Mouse (Mus musculus): ENCODE measurements at regions not wholly inside any gene's neighbourhood (a gene's known extent, or its start where the extent isn't known, plus 50 kb on each side); places are given as distances from the start of the nearest gene placed in this dataset.
"Not testable (repeated sequence)": the region's sequence is repeated elsewhere in the genome, so short reads cannot be mapped to it uniquely, and the experiment has no call there.

GRCm38 (mm10) chr15:90291848-90292247 lies 67.7 kb downstream of the Alg10b start:
- Histone ChIP-seq H3K27ac (no peak overlapping the region), H3K4me2 (replicated peaks) (no peak overlapping the region), H3K27me3 (ENCODE audit: control insufficient read depth, insufficient read depth, low read length) (no peaks in the 10 kb centered on the region), H3K9ac (no peak overlapping the region), H3K4me1 (replicated peaks; ENCODE audit: control insufficient read depth, insufficient read depth, low read length) (no peaks in the 10 kb centered on the region), H3K9me3 (ENCODE audit: control insufficient read depth, low read length) (no peaks in the 10 kb centered on the region), H3K36me3 (replicated peaks; ENCODE audit: control insufficient read depth, insufficient read depth) (no peaks in the 10 kb centered on the region), H3K4me3 (replicated peaks; ENCODE audit: low read length) (no peak overlapping the region)
- 38% methylated on average over 1 of the region's 1 CpGs for WGBS
- DNase-seq (ENCODE audit: low spot score) (no peak), ATAC-seq (ENCODE audit: low FRiP score) (no peak)

GRCm38 (mm10) chr15:90294353-90294922 lies 70.3 kb downstream of the Alg10b start:
- no peak overlapping the region for H3K27ac ChIP-seq
- no peak for DNase-seq (ENCODE audit: low spot score)
- no peaks in the 10 kb centered on the region for H3K36me3 ChIP-seq (replicated peaks; ENCODE audit: control insufficient read depth, insufficient read depth)
- H3K4me2 ChIP-seq (replicated peaks): no peak overlapping the region
- H3K27me3 ChIP-seq (ENCODE audit: control insufficient read depth, insufficient read depth, low read length): no peaks in the 10 kb centered on the region
- 68% methylated on average over 2 of the region's 2 CpGs for WGBS
- H3K9me3 ChIP-seq (ENCODE audit: control insufficient read depth, low read length): no peaks in the 10 kb centered on the region
- H3K4me1 ChIP-seq (replicated peaks; ENCODE audit: control insufficient read depth, insufficient read depth, low read length): no peaks in the 10 kb centered on the region
- H3K9ac ChIP-seq: no peak overlapping the region
- no peak for ATAC-seq (ENCODE audit: low FRiP score)
- H3K4me3 ChIP-seq (replicated peaks; ENCODE audit: low read length): no peak overlapping the region

GRCm38 (mm10) chr15:90298566-90298965 lies 74.5 kb downstream of the Alg10b start:
- H3K4me3 ChIP-seq (replicated peaks; ENCODE audit: low read length): no peak overlapping the region
- 60% methylated on average over 7 of the region's 7 CpGs for WGBS

GRCm38 (mm10) chr15:90303393-90303792 lies 79.3 kb downstream of the Alg10b start:
- Histone ChIP-seq H3K27me3 (ENCODE audit: control insufficient read depth, insufficient read depth, low read length) (no peaks in the 10 kb centered on the region), H3K4me3 (replicated peaks; ENCODE audit: low read length) (no peak overlapping the region), H3K36me3 (replicated peaks; ENCODE audit: control insufficient read depth, insufficient read depth) (no peaks in the 10 kb centered on the region), H3K4me2 (replicated peaks) (no peak overlapping the region), H3K4me1 (replicated peaks; ENCODE audit: control insufficient read depth, insufficient read depth, low read length) (no peaks in the 10 kb centered on the region), H3K9ac (no peak overlapping the region), H3K9me3 (ENCODE audit: control insufficient read depth, low read length) (no peaks in the 10 kb centered on the region), H3K27ac (no peak overlapping the region)
- ATAC-seq (ENCODE audit: low FRiP score) (no peak), DNase-seq (ENCODE audit: low spot score) (no peak)
- WGBS: 86% methylated on average over 1 of the region's 1 CpGs

More at GRCm38 (mm10) chr15:90298566-90298965, 74.5 kb downstream of the Alg10b start:
- DNase-seq (ENCODE audit: low spot score): no peak
- Histone ChIP-seq H3K9me3 (ENCODE audit: control insufficient read depth, low read length) (no peaks in the 10 kb centered on the region), H3K9ac (no peak overlapping the region), H3K4me2 (replicated peaks) (no peak overlapping the region), H3K36me3 (replicated peaks; ENCODE audit: control insufficient read depth, insufficient read depth) (no peaks in the 10 kb centered on the region), H3K27ac (no peak overlapping the region), H3K4me1 (replicated peaks; ENCODE audit: control insufficient read depth, insufficient read depth, low read length) (no peaks in the 10 kb centered on the region), H3K27me3 (ENCODE audit: control insufficient read depth, insufficient read depth, low read length) (no peaks in the 10 kb centered on the region)
- ATAC-seq (ENCODE audit: low FRiP score): no peak

GRCm38 (mm10) chr15:90305051-90305450 lies 80.9 kb downstream of the Alg10b start:
- no peaks in the 10 kb centered on the region for H3K27me3 ChIP-seq (ENCODE audit: control insufficient read depth, insufficient read depth, low read length)
- H3K4me1 ChIP-seq (replicated peaks; ENCODE audit: control insufficient read depth, insufficient read depth, low read length): no peaks in the 10 kb centered on the region
- H3K4me2 ChIP-seq (replicated peaks): no peak overlapping the region
- ATAC-seq (ENCODE audit: low FRiP score) (no peak), DNase-seq (ENCODE audit: low spot score) (no peak)
- no peaks in the 10 kb centered on the region for H3K36me3 ChIP-seq (replicated peaks; ENCODE audit: control insufficient read depth, insufficient read depth)
- H3K27ac ChIP-seq: no peak overlapping the region
- H3K9ac ChIP-seq: no peak overlapping the region
- H3K9me3 ChIP-seq (ENCODE audit: control insufficient read depth, low read length): no peaks in the 10 kb centered on the region
- no peak overlapping the region for H3K4me3 ChIP-seq (replicated peaks; ENCODE audit: low read length)
- WGBS: 80% methylated on average over 3 of the region's 3 CpGs

- 88% methylated on average over 3 of the region's 3 CpGs for WGBS
These were observed 82.8 kb downstream of the Alg10b start for GRCm38 (mm10) chr15:90306866-90307265.

GRCm38 (mm10) chr15:90308433-90308832 lies 84.3 kb downstream of the Alg10b start:
- ATAC-seq (ENCODE audit: low FRiP score); H3K9me3 ChIP-seq (ENCODE audit: control insufficient read depth, low read length); H3K4me3 ChIP-seq (replicated peaks; ENCODE audit: low read length); DNase-seq (ENCODE audit: low spot score); H3K27me3 ChIP-seq (ENCODE audit: control insufficient read depth, insufficient read depth, low read length); H3K9ac ChIP-seq; H3K4me1 ChIP-seq (replicated peaks; ENCODE audit: control insufficient read depth, insufficient read depth, low read length); H3K27ac ChIP-seq; H3K36me3 ChIP-seq (replicated peaks; ENCODE audit: control insufficient read depth, insufficient read depth); H3K4me2 ChIP-seq (replicated peaks): not testable (repeated sequence)
- 17% methylated on average over 5 of the region's 5 CpGs for WGBS

More at GRCm38 (mm10) chr15:90306866-90307265, 82.8 kb downstream of the Alg10b start:
- Histone ChIP-seq H3K4me1 (replicated peaks; ENCODE audit: control insufficient read depth, insufficient read depth, low read length) (no peaks in the 10 kb centered on the region), H3K36me3 (replicated peaks; ENCODE audit: control insufficient read depth, insufficient read depth) (no peaks in the 10 kb centered on the region), H3K9me3 (ENCODE audit: control insufficient read depth, low read length) (no peaks in the 10 kb centered on the region), H3K4me2 (replicated peaks) (no peak overlapping the region), H3K27ac (no peak overlapping the region), H3K27me3 (ENCODE audit: control insufficient read depth, insufficient read depth, low read length) (no peaks in the 10 kb centered on the region), H3K9ac (no peak overlapping the region), H3K4me3 (replicated peaks; ENCODE audit: low read length) (no peak overlapping the region)
- ATAC-seq (ENCODE audit: low FRiP score) (no peak), DNase-seq (ENCODE audit: low spot score) (no peak)

- Histone ChIP-seq H3K27me3 (ENCODE audit: control insufficient read depth, insufficient read depth, low read length) (no peaks in the 10 kb centered on the region), H3K9me3 (ENCODE audit: control insufficient read depth, low read length) (no peaks in the 10 kb centered on the region), H3K36me3 (replicated peaks; ENCODE audit: control insufficient read depth, insufficient read depth) (no peaks in the 10 kb centered on the region), H3K4me3 (replicated peaks; ENCODE audit: low read length) (no peak overlapping the region), H3K27ac (no peak overlapping the region), H3K4me1 (replicated peaks; ENCODE audit: control insufficient read depth, insufficient read depth, low read length) (no peaks in the 10 kb centered on the region), H3K9ac (no peak overlapping the region), H3K4me2 (replicated peaks) (no peak overlapping the region)
- no peak for ATAC-seq (ENCODE audit: low FRiP score)
- WGBS: 27% methylated on average over 1 of the region's 1 CpGs
- no peak for DNase-seq (ENCODE audit: low spot score)
These were observed 84.8 kb downstream of the Alg10b start for GRCm38 (mm10) chr15:90308869-90309268.

- H3K4me2 ChIP-seq (replicated peaks): no peak overlapping the region
- H3K27me3 ChIP-seq (ENCODE audit: control insufficient read depth, insufficient read depth, low read length): no peaks in the 10 kb centered on the region
- H3K36me3 ChIP-seq (replicated peaks; ENCODE audit: control insufficient read depth, insufficient read depth): no peaks in the 10 kb centered on the region
- no peak overlapping the region for H3K4me3 ChIP-seq (replicated peaks; ENCODE audit: low read length)
- no peak overlapping the region for H3K27ac ChIP-seq
- H3K9me3 ChIP-seq (ENCODE audit: control insufficient read depth, low read length): no peaks in the 10 kb centered on the region
- no peaks in the 10 kb centered on the region for H3K4me1 ChIP-seq (replicated peaks; ENCODE audit: control insufficient read depth, insufficient read depth, low read length)
- H3K9ac ChIP-seq: no peak overlapping the region
- ATAC-seq (ENCODE audit: low FRiP score) (no peak), DNase-seq (ENCODE audit: low spot score) (no peak)
These were observed 85.6 kb downstream of the Alg10b start for GRCm38 (mm10) chr15:90309664-90310063.

- Histone ChIP-seq H3K9me3 (ENCODE audit: control insufficient read depth, low read length) (no peaks in the 10 kb centered on the region), H3K4me1 (replicated peaks; ENCODE audit: control insufficient read depth, insufficient read depth, low read length) (no peaks in the 10 kb centered on the region), H3K4me3 (replicated peaks; ENCODE audit: low read length) (no peak overlapping the region), H3K4me2 (replicated peaks) (no peak overlapping the region), H3K36me3 (replicated peaks; ENCODE audit: control insufficient read depth, insufficient read depth) (no peaks in the 10 kb centered on the region), H3K27me3 (ENCODE audit: control insufficient read depth, insufficient read depth, low read length) (no peaks in the 10 kb centered on the region), H3K27ac (no peak overlapping the region), H3K9ac (no peak overlapping the region)
- DNase-seq (ENCODE audit: low spot score): no peak
- 42% methylated on average over 3 of the region's 3 CpGs for WGBS
- no peak for ATAC-seq (ENCODE audit: low FRiP score)
These were observed 97.7 kb downstream of the Alg10b start for GRCm38 (mm10) chr15:90321774-90322173.

All from hindbrain, embryonic 14.5 days (tissue).